8 mouse cellular contexts compared by ENCODE assay signal in genomic region chr2:72995346-72996097, GRCm38 (mm10). TPM values are rescaled to one million over a fixed set of nuclear protein-coding genes. Genes with fewer than 3 reads are reported as not detected.
DNase-seq lines count a peak whose midpoint lies in the region; ATAC-seq and TF ChIP-seq lines count a peak whose summit lies in the region.

No protein-coding gene starts in this region.

- ATAC-seq in forebrain, embryonic 12.5 days (ENCODE audit: low FRiP score) = no peak
- ATAC-seq in heart, embryonic 15.5 days (replicated peaks; ENCODE audit: insufficient number of reproducible peaks, insufficient read depth, low FRiP score, low read depth) = peak; percentile 81

- no peak for TF ChIP-seq POLR2A in bone marrow macrophage, adult 2 months (IDR thresholded peaks at IDR 0.05; ENCODE audit: borderline replicate concordance, low read depth, low read length)
- TF ChIP-seq POLR2A in small intestine, adult 2 months (IDR thresholded peaks at IDR 0.05; ENCODE audit: low read depth, low read length) = no peak; the same call in 1 of the 2 replicates

- 51% methylated on average over 9 of the region's 9 CpGs for WGBS in forebrain, embryonic 12.5 days
- 21% methylated on average over 9 of the region's 9 CpGs for WGBS in heart, embryonic 15.5 days
- WGBS in small intestine, adult 2 months = 42% methylated on average over 9 of the region's 9 CpGs

- DNase-seq in adrenal gland, adult (ENCODE audit: inconsistent age in 2 of 2, low spot score in 1 of 2) = peak; percentile 32 to 62
- no peak for DNase-seq in adrenal gland, postnatal 4 days (ENCODE audit: low spot score in 2 of 2)
- DNase-seq in kidney, postnatal 25 days = peak; percentile 49 to 70
- DNase-seq in lung, postnatal 4 days = peak; percentile 65 to 82

- H3K4me2 ChIP-seq in forebrain, embryonic 12.5 days = no peak overlapping the region
- H3K4me2 ChIP-seq in heart, embryonic 15.5 days = peak overlapping the region; percentile 34

- H3K27ac ChIP-seq in bone marrow macrophage, adult 2 months (ENCODE audit: insufficient read depth, low read depth, low read length) = peak overlapping the region; percentile 91
- peak overlapping the region; percentile 76 for H3K27ac ChIP-seq in forebrain, embryonic 12.5 days
- peak overlapping the region; percentile 89 for H3K27ac ChIP-seq in heart, embryonic 15.5 days
- peak overlapping the region; percentile 34 for H3K27ac ChIP-seq in small intestine, adult 2 months (ENCODE audit: insufficient read depth, low read depth, low read length)

- no peak for TF ChIP-seq CTCF in bone marrow macrophage, adult 2 months (IDR thresholded peaks at IDR 0.05; ENCODE audit: low read depth, low read length)
- no peak for TF ChIP-seq CTCF in small intestine, adult 2 months (IDR thresholded peaks at IDR 0.05; ENCODE audit: extremely low read depth, insufficient read length, insufficient replicate concordance, low read depth, low read length)

- no peaks in the 10 kb centered on the region for H3K36me3 ChIP-seq in forebrain, embryonic 12.5 days (replicated peaks)
- H3K36me3 ChIP-seq in heart, embryonic 15.5 days = no peaks in the 10 kb centered on the region
- H3K36me3 ChIP-seq in small intestine, adult 2 months (ENCODE audit: control insufficient read depth, insufficient read depth, low read length) = no peaks in the 10 kb centered on the region

- no peak overlapping the region for H3K4me3 ChIP-seq in bone marrow macrophage, adult 2 months (ENCODE audit: insufficient read depth, low read length)
- no peak overlapping the region for H3K4me3 ChIP-seq in forebrain, embryonic 12.5 days (replicated peaks)
- no peak overlapping the region; the same call in 1 of the 2 replicates for H3K4me3 ChIP-seq in heart, embryonic 15.5 days
- H3K4me3 ChIP-seq in small intestine, adult 2 months (ENCODE audit: low read depth, low read length) = no peak overlapping the region

- peaks cover 29% of the 10 kb centered on the region for H3K4me1 ChIP-seq in bone marrow macrophage, adult 2 months (ENCODE audit: control insufficient read depth, insufficient read depth, low read length)
- peaks cover 10% of the 10 kb centered on the region for H3K4me1 ChIP-seq in forebrain, embryonic 12.5 days
- peaks cover 22% of the 10 kb centered on the region for H3K4me1 ChIP-seq in heart, embryonic 15.5 days (replicated peaks)
- peaks cover 4% of the 10 kb centered on the region; the same call in 1 of the 2 replicates for H3K4me1 ChIP-seq in small intestine, adult 2 months (ENCODE audit: control insufficient read depth, insufficient read depth, insufficient read length, low read length)

- H3K9ac ChIP-seq in forebrain, embryonic 12.5 days = no peak overlapping the region
- peak overlapping the region; percentile 39; the same call in 1 of the 2 replicates for H3K9ac ChIP-seq in heart, embryonic 15.5 days

- H3K27me3 ChIP-seq in forebrain, embryonic 12.5 days = no peaks in the 10 kb centered on the region
- no peaks in the 10 kb centered on the region for H3K27me3 ChIP-seq in heart, embryonic 15.5 days
- no peaks in the 10 kb centered on the region for H3K27me3 ChIP-seq in small intestine, adult 2 months (ENCODE audit: control insufficient read depth, insufficient read depth, low read length)

- no peaks in the 10 kb centered on the region for H3K9me3 ChIP-seq in forebrain, embryonic 12.5 days
- no peaks in the 10 kb centered on the region for H3K9me3 ChIP-seq in heart, embryonic 15.5 days (replicated peaks)

RNA-seq across cellular contexts. Expression of gene Gm11084, which starts 9.0 kb away (rescaled TPM):
- not detected for total RNA-seq in adrenal gland, postnatal 4 days (2021)
- polyA plus RNA-seq in bone marrow macrophage, adult 2 months (2012; ENCODE audit: insufficient read depth, insufficient read length, missing spikeins) = not detected in 2 replicates
- not detected in 2 replicates for polyA plus RNA-seq in forebrain, embryonic 12.5 days (2016; fragmentation: Nextera tagmentation; extraction: Ambion mirVana)
- polyA plus RNA-seq in heart, embryonic 15.5 days (2015; fragmentation: Nextera tagmentation; extraction: Ambion mirVana) = not detected in 2 replicates
- polyA plus RNA-seq in small intestine, adult 2 months (2012; rRNA removed) = not detected in 2 replicates

RNA-seq across cellular contexts. Expression of gene Sp3, which starts 15.3 kb away (rescaled TPM):
- total RNA-seq in adrenal gland, postnatal 4 days (2021) = 10 to 100 TPM; 86.1 to 92.1 TPM
- 65.5 and 72.8 TPM in 2 replicates for polyA plus RNA-seq in bone marrow macrophage, adult 2 months (2012; ENCODE audit: insufficient read depth, insufficient read length, missing spikeins)
- polyA plus RNA-seq in forebrain, embryonic 12.5 days (2016; fragmentation: Nextera tagmentation; extraction: Ambion mirVana) = 77.9 and 81.8 TPM in 2 replicates
- polyA plus RNA-seq in heart, embryonic 15.5 days (2015; fragmentation: Nextera tagmentation; extraction: Ambion mirVana) = 31.3 and 35.5 TPM in 2 replicates
- 6.6 and 14.2 TPM in 2 replicates for polyA plus RNA-seq in small intestine, adult 2 months (2012; rRNA removed)

Comparison
In these comparisons a context has a peak if more than half of its experiments do, and no peak if none do; other contexts are left out.
1. DNase-seq: peak in adrenal gland, adult (2 of 2), kidney, postnatal 25 days (2 of 2) and lung, postnatal 4 days (2 of 2); none in adrenal gland, postnatal 4 days (0 of 2).
2. H3K27ac ChIP-seq: peak in every context shown above with its lines; median percentile 91 in bone marrow macrophage, adult 2 months; 89 in heart, embryonic 15.5 days; 76 in forebrain, embryonic 12.5 days; 34 in small intestine, adult 2 months.